Mouse (Mus musculus) lung, adult 2 months (tissue): ENCODE measurements around the gene Rpl28.

Source experiments
- CTCF ChIP-seq: fragments of 200-500 bp; IDR thresholded peaks from 2 replicates; pipeline ENCODE4 v1.5.1; 2011; ENCODE audit warnings: mild to moderate bottlenecking, low read length, control low read depth; ENCODE audit not compliant: insufficient read depth
- POLR2A ChIP-seq: fragments of 200-500 bp; IDR thresholded peaks from 2 replicates; pipeline ENCODE4 v1.6.1; 2011; ENCODE audit warnings: low read depth, mild to moderate bottlenecking, control low read depth, low read length, borderline replicate concordance; ENCODE audit errors: extremely low read depth

DNA sequence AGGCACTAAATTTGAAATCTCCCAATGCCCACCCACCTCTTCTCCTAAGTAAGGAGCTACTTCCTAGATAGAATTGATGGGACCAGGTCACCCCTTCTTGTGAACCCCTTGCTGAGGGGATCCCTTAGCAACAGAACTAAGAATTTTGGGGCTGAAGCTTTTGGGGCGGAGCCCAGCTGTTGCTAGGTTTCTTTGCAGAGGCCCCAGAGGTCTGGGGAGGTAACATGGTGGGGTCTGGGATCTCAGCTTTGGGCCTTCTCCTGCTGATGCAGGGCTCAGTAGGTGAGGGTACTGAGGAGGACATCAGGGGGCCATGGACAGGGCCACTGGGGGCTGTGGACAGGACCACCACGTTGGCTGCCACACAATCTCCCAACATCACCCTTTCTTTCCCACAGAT is 9.9 kb upstream of the Rpl28 start, which contains the start of the genes Il11 and Tmem190:
- TF ChIP-seq CTCF (no peak), POLR2A (no peak)
